Mouse (Mus musculus) midbrain, embryonic 15.5 days (tissue): ENCODE measurements around the gene Mettl23. TPM values are rescaled to one million over a fixed set of nuclear protein-coding genes. Genes with fewer than 3 reads are reported as not detected.

ENCODE experiments used
- ATAC-seq: fragments of 200-750 bp; cut with Nextera tagmentation; replicated peaks from 2 replicates; pipeline ENCODE4 v1.8.0; 2017; ENCODE audit warnings: moderate TSS enrichment
- H3K27ac ChIP-seq: fragments of 300-500 bp; sonication (generic); 2 replicates; pipeline ENCODE4 v1.5.1; 2015; ENCODE audit warnings: mild to moderate bottlenecking, inconsistent platforms
- H3K27me3 ChIP-seq: fragments of 300-500 bp; sonication (generic); replicated peaks from 2 replicates; pipeline ENCODE4 v1.6.1; 2015; ENCODE audit warnings: inconsistent platforms
- H3K36me3 ChIP-seq: fragments of 300-500 bp; sonication (generic); replicated peaks from 2 replicates; pipeline ENCODE4 v1.6.1; 2015; ENCODE audit warnings: inconsistent platforms
- H3K4me1 ChIP-seq: fragments of 300-500 bp; sonication (generic); 2 replicates; pipeline ENCODE4 v1.6.1; 2015; ENCODE audit warnings: inconsistent platforms
- H3K4me2 ChIP-seq: fragments of 300-500 bp; sonication (generic); 2 replicates; pipeline ENCODE4 v1.6.1; 2015; ENCODE audit warnings: inconsistent platforms, mild to moderate bottlenecking, moderate library complexity
- H3K4me3 ChIP-seq: fragments of 300-500 bp; sonication (generic); 2 replicates; pipeline ENCODE4 v1.5.1; 2015; ENCODE audit warnings: mild to moderate bottlenecking, inconsistent platforms
- H3K9ac ChIP-seq: fragments of 300-500 bp; sonication (generic); 2 replicates; pipeline ENCODE4 v1.6.1; 2015; ENCODE audit warnings: mild to moderate bottlenecking, inconsistent platforms
- H3K9me3 ChIP-seq: fragments of 300-500 bp; sonication (generic); 2 replicates; pipeline ENCODE4 v1.6.1; 2016; ENCODE audit warnings: inconsistent platforms
- WGBS: fragments of 180-500 bp; shearing (Covaris S2); methylation state at CpG from one replicate; pipeline ENCODE4 v1.1.7; 2015; ENCODE audit warnings: mixed read lengths; 5-methylcytosine and 5-hydroxymethylcytosine counted together
- polyA plus RNA-seq: library from polyadenylated mRNA; unstranded; fragments of >200 nt; fragmentation: Nextera tagmentation; extraction: Ambion mirVana; gene quantifications from 2 replicates; pipeline ENCODE4 v1.2.1, GENCODE M21; 2015

Gene Mettl23
- polyA plus RNA-seq: 63.9 and 64.6 TPM in 2 replicates

- under 1% methylated on average over 72 of the region's 72 CpGs for WGBS
- Histone ChIP-seq H3K4me3 (peak within 1 kb of the TSS; percentile 63), H3K27ac (peak within 1 kb of the TSS; percentile 97), H3K4me1 (peaks cover 54% of the 10 kb centered on the region), H3K36me3 (peaks cover 24% of the 10 kb centered on the region), H3K9me3 (no peaks in the 10 kb centered on the region), H3K4me2 (peak within 1 kb of the TSS; percentile 76), H3K27me3 (no peaks in the 10 kb centered on the region), H3K9ac (peak within 1 kb of the TSS; percentile 76)
- peak; percentile 98 for ATAC-seq
Observed at GRCm38 (mm10) chr11:116843261-116844233, at the start of gene Mettl23, which contains the start of gene Jmjd6. Gene Mettl23, plus strand, starts transcription at chr11:116843278. Gene Jmjd6, minus strand, starts transcription at chr11:116843449.

GRCm38 (mm10) chr11:116799364-116799763, 43.7 kb upstream of the Mettl23 start:
- no peak overlapping the region for H3K4me2 ChIP-seq
- no peaks in the 10 kb centered on the region for H3K9me3 ChIP-seq
- no peak overlapping the region for H3K9ac ChIP-seq
- H3K4me1 ChIP-seq: no peaks in the 10 kb centered on the region
- no peaks in the 10 kb centered on the region for H3K27me3 ChIP-seq
- no peak overlapping the region for H3K4me3 ChIP-seq
- H3K27ac ChIP-seq: no peak overlapping the region
- H3K36me3 ChIP-seq: no peaks in the 10 kb centered on the region
- WGBS: 88% methylated on average over 5 of the region's 5 CpGs
- ATAC-seq: no peak

DNA sequence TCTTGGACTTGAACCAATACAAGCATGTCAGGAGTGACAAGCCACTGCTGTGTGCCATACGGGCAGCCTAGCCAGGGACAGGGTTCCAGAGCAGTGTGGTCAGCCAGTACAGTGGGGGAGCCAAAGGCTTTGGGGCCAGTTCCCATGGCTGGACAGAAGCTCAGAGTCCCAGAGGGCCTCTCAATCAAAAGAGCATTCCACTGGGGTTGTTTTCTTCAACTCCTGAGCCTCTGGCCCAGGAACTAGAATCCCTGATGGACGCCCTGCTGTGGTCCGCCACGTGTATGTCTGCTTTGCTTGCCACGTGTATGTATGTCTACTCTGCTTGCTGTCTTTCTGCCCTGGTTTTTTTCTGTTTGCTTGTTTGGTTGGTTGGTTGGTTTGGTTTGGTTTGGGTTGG, 42.0 kb upstream of the Mettl23 start:
- Histone ChIP-seq H3K4me3 (no peak overlapping the region), H3K9ac (no peak overlapping the region), H3K9me3 (no peaks in the 10 kb centered on the region), H3K4me1 (no peaks in the 10 kb centered on the region), H3K27ac (no peak overlapping the region), H3K36me3 (no peaks in the 10 kb centered on the region), H3K4me2 (no peak overlapping the region), H3K27me3 (no peaks in the 10 kb centered on the region)
- 69% methylated on average over 5 of the region's 5 CpGs for WGBS
- no peak for ATAC-seq

- 91% methylated on average over 5 of the region's 5 CpGs for WGBS
- no peak for ATAC-seq
- Histone ChIP-seq H3K4me3 (no peak overlapping the region), H3K9me3 (no peaks in the 10 kb centered on the region), H3K9ac (no peak overlapping the region), H3K27me3 (no peaks in the 10 kb centered on the region), H3K36me3 (no peaks in the 10 kb centered on the region), H3K4me1 (0 out of 2 replicates have a peak, but pooled peaks cover 2% of the 10 kb centered on the region), H3K4me2 (no peak overlapping the region), H3K27ac (no peak overlapping the region)
Observed at GRCm38 (mm10) chr11:116802709-116803108, 40.4 kb upstream of the Mettl23 start.

- no peak for ATAC-seq
- Histone ChIP-seq H3K4me3 (no peak overlapping the region), H3K27ac (peak overlapping the region; percentile 50; the same call in 1 of the 2 replicates), H3K4me2 (no peak overlapping the region), H3K27me3 (no peaks in the 10 kb centered on the region), H3K36me3 (no peaks in the 10 kb centered on the region), H3K4me1 (peaks cover 29% of the 10 kb centered on the region), H3K9me3 (no peaks in the 10 kb centered on the region), H3K9ac (no peak overlapping the region)
- WGBS: 76% methylated on average over 15 of the region's 15 CpGs
Observed at GRCm38 (mm10) chr11:116806136-116807071, 36.7 kb upstream of the Mettl23 start.

DNA sequence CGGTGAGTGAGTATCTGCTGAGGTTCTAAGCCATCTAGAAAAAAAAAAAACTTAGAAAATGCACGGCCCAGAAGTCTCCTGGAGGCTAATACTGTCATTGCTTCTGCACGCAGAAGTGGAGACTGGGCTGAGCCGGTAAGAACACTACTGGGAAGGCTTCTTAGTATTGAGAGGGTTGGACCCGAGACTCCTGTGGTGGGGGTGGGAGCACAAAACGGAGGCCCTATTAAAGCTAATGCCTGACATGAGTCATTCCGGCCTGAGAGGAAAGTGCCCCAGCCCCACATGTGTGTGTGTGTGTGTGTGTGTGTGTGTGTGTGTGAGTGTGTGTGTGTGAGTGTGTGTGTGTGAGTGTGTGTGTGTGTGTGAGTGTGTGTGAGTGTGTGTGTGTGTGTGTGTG, 36.0 kb upstream of the Mettl23 start:
- H3K27ac ChIP-seq: no peak overlapping the region

DNA sequence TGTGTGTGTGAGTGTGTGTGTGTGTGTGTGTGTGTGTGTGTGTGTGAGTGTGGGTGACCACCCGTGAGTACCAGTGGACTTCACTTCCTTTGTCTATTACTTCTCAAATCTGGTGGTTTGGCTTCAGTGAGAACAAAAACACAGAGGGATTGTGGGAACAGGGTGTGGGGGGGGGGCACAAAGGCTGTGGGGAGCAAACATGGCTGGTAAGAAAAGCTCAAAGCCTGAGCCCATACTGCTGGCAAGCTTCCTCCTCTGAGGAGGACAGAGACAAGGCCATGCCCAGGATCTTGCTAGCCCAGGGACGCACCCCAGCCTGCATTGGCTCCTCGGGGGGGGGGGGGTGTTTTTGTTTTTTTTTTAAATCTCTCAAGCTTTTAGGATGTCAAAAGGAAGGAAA, 35.6 kb upstream of the Mettl23 start:
- no peak for ATAC-seq
- Histone ChIP-seq H3K27me3 (no peaks in the 10 kb centered on the region), H3K9ac (no peak overlapping the region), H3K36me3 (no peaks in the 10 kb centered on the region), H3K27ac (peak overlapping the region; percentile 48; the same call in 1 of the 2 replicates), H3K9me3 (no peaks in the 10 kb centered on the region), H3K4me3 (no peak overlapping the region), H3K4me1 (peaks cover 39% of the 10 kb centered on the region), H3K4me2 (no peak overlapping the region)
- WGBS: 60% methylated on average over 3 of the region's 3 CpGs

More for the DNA sequence above, 36.0 kb upstream of the Mettl23 start:
- ATAC-seq: no peak
- no peaks in the 10 kb centered on the region for H3K27me3 ChIP-seq
- H3K36me3 ChIP-seq: no peaks in the 10 kb centered on the region
- no peaks in the 10 kb centered on the region for H3K9me3 ChIP-seq
- 52% methylated on average over 7 of the region's 7 CpGs for WGBS
- H3K9ac ChIP-seq: no peak overlapping the region
- peaks cover 35% of the 10 kb centered on the region for H3K4me1 ChIP-seq
- H3K4me2 ChIP-seq: no peak overlapping the region
- no peak overlapping the region for H3K4me3 ChIP-seq

GRCm38 (mm10) chr11:116807938-116808606, 35.0 kb upstream of the Mettl23 start:
- H3K9ac ChIP-seq: no peak overlapping the region
- no peaks in the 10 kb centered on the region for H3K36me3 ChIP-seq
- no peaks in the 10 kb centered on the region for H3K27me3 ChIP-seq
- H3K4me3 ChIP-seq: no peak overlapping the region
- no peak overlapping the region for H3K4me2 ChIP-seq
- ATAC-seq: no peak
- 23% methylated on average over 7 of the region's 7 CpGs for WGBS
- H3K9me3 ChIP-seq: no peaks in the 10 kb centered on the region
- peak overlapping the region; percentile 48; the same call in 1 of the 2 replicates for H3K27ac ChIP-seq
- peaks cover 44% of the 10 kb centered on the region for H3K4me1 ChIP-seq

GRCm38 (mm10) chr11:116808811-116809395, 34.2 kb upstream of the Mettl23 start:
- Histone ChIP-seq H3K4me3 (no peak overlapping the region), H3K36me3 (no peaks in the 10 kb centered on the region), H3K9me3 (no peaks in the 10 kb centered on the region), H3K27ac (0 out of 2 replicates have a peak overlapping the region, but pooled peaks have one; percentile 40), H3K4me2 (no peak overlapping the region), H3K4me1 (peaks cover 53% of the 10 kb centered on the region), H3K27me3 (no peaks in the 10 kb centered on the region), H3K9ac (no peak overlapping the region)
- no peak for ATAC-seq
- WGBS: 77% methylated on average over 11 of the region's 11 CpGs

DNA sequence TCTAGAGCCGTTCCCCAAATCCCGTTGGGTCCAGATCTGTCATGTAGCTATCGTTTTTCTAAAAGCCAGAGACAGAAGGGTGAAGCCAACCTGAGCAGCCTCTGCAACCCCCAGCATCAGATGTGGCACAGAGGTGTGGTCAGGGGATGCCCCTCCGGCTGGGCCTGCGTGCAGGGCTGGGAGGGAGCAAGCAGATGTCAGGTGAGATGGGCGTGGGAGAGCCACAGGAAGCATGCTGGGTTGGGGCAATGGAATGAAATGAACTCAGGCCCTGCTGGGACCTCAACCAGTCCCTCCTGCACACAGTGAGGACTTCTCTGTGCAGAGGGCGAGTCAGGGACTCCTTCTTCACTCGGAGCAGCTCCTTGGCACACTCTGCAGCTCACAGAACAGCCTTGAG, 33.6 kb upstream of the Mettl23 start:
- Histone ChIP-seq H3K4me3 (no peak overlapping the region), H3K9me3 (no peaks in the 10 kb centered on the region), H3K27me3 (no peaks in the 10 kb centered on the region), H3K4me1 (peaks cover 59% of the 10 kb centered on the region), H3K27ac (peak overlapping the region; percentile 98; the same call in 1 of the 2 replicates), H3K9ac (no peak overlapping the region), H3K4me2 (no peak overlapping the region), H3K36me3 (no peaks in the 10 kb centered on the region)
- 86% methylated on average over 8 of the region's 8 CpGs for WGBS
- ATAC-seq: no peak

DNA sequence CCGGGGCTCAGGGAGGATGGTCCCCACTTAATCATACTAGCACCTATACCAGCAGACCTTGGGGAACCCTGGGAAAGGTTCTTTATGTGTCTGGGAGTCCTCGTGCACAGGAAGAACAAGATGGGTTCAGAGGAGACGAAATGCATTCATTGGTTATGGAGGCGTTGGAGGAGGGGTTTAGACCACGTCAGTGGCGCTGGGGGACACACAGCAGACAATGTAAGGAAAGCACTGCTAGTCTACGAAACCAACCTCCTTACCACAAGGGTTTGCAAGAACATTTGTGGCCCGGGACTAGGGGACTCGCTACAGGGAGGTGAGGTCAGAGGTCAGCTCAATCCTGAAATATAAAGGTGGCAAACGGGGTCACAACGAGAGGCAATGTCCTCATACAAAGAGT, 32.5 kb upstream of the Mettl23 start:
- Histone ChIP-seq H3K9ac (peak overlapping the region; percentile 60), H3K36me3 (no peaks in the 10 kb centered on the region), H3K27me3 (no peaks in the 10 kb centered on the region), H3K4me3 (peak overlapping the region; percentile 32), H3K4me1 (peaks cover 67% of the 10 kb centered on the region), H3K9me3 (no peaks in the 10 kb centered on the region), H3K27ac (peak overlapping the region; percentile 98), H3K4me2 (peak overlapping the region; percentile 62)
- 29% methylated on average over 11 of the region's 11 CpGs for WGBS
- ATAC-seq: peak; percentile 27
